Mouse (Mus musculus) frontal cortex, postnatal 36 days (tissue): ENCODE results near the gene AL607142.1.

Experiments used
- DNase-seq, 2 experiments: peaks; one replicate each; pipeline ENCODE4 v3.0.0; 2022; ENCODE audit warnings: low spot score in 2 of 2

The AL607142.1 gene

DNA sequence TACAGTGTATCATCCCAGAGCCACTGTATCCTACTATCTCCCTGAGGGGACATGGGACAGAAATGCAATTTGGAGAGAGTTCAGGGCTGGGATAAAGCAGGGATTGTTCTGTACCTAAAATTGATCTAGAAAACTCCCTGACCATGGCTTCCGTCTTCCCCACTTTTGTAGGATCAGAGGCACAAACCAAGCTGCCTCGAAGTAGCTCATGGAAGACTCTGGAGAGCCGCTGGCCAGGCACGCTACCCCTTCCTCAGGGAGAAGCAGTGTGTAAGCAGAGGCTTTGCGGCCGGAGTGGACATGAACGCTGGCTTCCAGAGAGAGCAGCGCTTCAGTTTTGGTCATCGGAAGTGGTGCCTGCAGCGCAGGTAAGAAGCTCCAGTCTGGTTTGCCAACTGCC lies at the start of gene AL607142.1:
TSS of gene AL607142.1 (plus strand) at position 301 of the 400 bp plus-strand sequence.
- DNase-seq: no peak

DNA sequence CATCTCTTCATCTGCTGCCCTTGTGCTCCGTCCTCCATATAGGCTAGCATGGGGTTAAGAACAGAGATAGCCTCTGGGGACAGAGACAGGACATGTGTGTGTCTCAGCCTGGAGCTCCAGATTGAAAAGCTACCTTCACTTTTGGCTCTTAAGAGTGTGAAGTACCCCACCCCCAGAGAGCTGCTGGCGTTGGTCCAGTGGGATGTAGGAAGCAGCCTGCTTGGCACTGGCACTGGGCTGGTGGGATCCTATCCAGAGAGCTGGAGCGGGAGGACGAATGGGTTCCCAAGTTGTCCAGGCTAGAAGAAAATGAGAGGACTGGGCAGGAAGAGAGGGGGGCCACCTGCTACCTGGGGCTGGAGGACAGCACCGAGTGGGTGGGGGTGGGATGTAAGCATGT lies 46.4 kb upstream of the AL607142.1 start:
- peak; percentile 53 to 59 for DNase-seq

DNA sequence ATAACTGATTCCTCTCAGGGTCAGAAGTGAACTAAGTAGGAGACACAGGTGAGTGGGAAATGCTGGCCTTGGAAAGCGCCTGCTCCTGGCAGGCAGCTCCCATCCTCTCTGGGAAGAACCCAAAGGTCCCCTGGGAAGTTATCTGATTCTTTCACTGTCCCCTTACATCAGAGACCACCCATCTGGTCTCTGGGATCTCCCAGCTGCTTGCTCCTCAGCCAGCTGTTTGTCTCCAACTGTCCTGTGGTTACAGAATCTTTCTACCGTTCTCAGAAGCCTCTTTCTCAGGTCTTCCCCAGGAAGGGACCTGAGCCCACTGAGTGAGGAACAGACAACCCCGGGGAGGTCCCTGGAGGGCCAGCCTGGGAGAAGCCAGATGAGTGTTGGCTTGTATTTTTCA lies 42.4 kb upstream of the AL607142.1 start:
- DNase-seq: no peak

DNA sequence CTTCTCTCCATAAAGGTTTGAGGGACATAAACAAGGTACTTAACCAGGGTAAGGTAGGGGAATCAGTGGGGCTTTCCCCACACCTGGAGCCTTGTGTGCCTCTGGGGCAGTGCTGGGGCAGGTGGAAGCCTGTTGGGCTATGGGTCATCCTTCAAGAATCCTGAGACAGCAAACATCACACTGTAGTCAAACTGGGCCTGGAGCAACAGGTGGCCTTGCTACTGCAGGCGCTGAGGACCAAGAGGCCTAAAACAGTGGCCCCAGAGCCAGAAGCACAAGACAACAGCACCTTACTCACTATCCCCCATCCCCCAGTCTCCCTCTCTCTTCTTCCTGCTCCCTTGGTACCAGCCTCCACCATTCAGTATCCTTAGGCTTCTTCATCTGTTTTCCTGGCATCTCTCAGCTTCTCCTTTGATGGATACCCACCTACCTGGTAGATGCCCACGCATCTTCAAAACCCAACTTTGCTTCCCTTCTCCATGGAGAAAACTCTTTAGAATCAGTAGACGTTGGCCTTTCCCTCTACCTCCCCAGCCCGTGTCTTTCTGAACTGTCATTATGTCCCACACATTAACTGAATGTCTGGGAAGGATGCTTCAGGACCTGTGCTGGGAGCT lies 41.5 kb upstream of the AL607142.1 start:
- no peak for DNase-seq

DNA sequence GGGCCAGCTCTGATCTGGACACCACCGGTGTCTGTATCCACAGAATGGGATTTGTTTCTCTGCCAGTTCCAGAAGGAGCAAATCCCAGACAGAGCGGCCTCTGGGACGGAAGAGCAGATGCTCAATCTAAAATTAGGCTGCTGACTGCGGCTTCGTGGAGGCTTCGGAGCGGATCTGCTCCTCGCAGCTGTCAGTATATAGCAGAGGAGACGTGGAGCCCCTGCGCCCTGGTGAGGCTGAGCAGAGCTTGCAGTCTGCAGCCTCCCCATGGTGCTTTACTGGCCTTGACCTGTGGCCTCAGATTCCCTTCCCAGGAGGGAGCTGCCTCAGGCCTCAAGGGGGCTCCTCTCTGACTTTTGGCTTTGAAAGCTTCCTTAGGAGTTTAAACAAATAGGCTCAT lies 40.7 kb upstream of the AL607142.1 start:
- DNase-seq: peak; percentile 75 to 86

DNA sequence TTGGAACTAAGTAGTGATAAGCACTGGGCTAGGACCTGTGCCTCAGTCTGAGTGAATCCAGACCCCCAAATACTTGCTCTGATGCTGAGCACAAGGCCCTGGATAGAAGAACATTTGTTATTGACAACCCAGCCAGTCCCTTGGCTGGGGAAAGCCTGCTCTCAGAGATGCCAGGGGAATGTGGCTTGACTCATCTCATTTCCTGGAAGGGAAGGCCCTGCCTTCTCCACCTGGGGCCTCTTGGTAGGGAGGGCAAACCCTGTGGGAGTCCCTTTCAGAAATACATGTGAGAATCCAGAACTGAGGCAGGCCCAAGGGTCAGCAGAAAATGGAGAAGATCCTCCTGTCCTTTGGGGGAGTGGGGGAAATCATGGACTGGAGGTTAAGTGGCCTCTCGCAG lies 37.1 kb upstream of the AL607142.1 start:
- DNase-seq: no peak

DNA sequence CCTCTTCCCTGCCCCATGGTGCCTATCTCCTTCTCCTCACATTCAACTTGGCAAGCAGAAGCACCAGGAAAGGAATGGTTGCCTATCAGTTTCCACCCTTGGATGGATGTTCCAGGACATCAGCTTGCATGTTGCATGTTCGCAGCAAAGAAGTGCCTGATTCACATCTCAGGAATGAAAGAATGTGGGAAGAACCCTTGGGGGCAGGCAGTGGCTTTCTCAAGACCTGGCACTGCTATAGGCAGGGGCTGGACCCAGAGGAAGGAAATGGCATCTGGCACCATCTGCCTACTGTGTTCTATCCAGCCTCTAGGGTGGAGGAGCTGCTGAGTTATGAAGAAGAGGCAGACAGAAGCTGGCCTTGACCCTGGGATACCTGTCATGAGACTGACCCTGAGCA lies 34.9 kb upstream of the AL607142.1 start:
- DNase-seq: no peak

DNA sequence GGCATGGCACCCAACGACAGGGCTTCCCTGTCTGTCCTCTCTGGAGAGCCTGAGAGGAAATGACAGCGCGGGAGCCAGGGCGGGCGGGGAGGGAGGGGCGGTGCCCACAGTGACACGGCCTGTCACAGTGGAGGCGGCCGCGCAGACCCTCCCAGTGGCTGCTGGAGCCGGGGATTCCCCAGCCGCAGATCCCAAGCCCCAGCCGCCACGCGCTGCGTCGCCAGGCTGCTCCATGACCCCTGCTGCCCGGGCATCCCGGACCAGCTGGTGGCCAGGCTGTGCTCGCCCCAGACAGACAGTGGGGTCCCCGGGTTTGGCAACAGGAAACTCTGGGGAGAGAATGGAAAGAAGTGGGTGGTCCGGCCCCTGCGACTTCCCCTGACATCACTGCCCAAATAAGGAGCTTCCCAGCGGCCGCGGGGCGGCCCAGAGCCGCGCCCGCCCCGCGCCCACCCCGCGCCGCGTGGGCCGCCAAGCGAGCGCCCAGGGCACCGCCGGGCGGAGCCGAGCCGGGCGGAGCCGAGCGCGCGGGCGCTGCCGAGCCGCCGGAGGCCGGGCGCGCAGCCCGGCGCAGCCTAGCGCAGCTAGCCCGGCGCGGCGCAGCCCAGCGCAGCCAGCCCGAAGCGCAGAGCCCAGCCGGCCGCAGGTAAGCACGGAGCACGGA lies 32.3 kb upstream of the AL607142.1 start:
- DNase-seq: peak; percentile 62 to 68

DNA sequence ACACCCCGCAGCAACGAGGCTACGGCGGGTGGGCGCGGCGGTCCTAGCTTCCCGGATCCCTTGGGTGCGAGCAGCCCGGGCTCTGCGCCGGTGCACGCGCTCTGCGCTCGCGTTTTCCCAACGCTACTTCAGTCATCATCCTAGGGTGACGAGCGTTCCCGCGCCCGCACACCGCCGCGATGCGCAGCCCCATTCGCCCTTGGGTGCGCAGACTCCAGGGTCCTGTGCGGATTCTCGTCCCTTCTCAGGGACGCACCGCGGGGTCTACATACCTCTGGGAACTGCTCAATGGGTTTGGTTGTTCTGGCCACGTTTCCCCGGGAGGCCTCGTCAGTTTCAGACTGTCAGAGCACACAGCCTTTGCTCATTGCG lies 31.8 kb upstream of the AL607142.1 start:
- peak in 1 of 2 experiments; percentile 65 for DNase-seq

DNA sequence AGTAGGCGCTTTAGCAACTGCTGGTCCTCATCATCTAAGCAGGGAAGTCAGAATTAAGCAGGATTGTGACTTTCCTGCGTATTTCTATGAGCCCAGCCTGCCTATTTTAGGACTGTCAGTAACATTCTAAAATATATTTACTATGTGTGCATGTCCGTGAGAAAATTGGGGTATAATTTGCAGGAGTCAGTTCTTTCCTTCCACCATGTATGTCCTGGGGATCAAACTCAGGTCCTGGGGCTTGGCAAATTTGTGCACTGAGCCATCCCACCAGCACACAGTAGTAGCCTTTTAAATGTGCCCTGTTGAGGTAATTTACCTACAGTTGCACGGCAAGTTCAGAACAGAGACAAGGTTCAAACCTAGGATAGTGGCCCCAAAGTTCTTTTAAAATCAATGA lies 28.5 kb upstream of the AL607142.1 start:
- DNase-seq: no peak

DNA sequence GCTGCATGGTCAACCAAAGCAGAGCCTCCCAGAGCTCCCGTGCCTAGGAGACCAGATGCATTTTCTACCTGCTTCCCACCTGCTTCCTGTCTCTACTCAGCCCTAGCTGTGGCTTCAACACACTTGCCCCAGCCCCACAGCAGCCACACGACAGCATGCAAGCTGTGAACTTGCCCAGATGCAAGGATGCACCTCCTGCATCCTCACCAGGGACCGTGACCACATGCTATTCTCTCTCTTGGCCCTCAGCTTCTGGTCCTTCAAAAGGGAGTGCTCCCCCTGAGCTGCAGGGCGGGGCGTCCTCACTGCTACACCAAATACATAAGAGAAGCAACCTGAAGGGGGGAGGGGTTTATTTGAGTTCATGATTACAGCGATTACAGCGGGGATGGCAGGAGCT lies 27.8 kb upstream of the AL607142.1 start:
- DNase-seq: no peak

DNA sequence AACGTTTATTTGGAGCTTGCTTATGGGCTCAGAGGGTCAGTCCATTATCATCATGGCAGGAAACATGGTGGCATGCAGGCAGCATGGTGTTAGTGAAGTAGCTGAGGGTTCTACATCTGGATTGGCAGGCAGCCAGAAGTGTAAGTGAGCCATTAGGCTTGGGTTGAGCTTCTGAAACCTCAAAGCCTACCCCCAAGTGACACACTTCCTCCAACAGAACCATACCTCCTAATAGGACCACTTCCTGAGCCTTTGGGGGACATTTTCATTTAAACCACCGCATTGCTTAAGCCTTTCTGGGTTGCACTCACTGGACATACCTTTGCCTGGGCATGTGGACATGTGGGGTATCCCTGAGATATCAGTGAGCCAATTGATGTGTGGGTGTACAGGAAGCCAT lies 23.3 kb upstream of the AL607142.1 start:
- no peak for DNase-seq

DNA sequence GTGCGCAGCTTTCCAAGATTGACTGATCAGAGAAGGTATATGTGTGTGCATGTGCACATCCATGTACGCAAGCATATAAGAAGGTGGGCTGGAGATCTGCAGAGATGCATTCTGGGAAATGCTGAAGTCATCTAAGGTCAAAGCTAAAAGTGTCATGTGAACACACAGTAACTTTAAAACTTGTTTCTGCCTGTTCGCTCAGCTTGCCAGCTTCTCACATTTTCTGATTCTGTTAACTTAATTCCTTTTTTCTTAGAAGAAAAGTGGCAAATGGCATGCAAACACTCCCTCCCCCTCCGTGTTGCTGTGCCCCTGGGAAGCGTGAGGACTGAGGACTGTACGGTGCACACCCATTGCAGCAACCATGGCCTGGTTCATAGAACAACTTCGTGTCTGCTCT lies 22.3 kb upstream of the AL607142.1 start:
- DNase-seq: peak in 1 of 2 experiments; percentile 42

DNA sequence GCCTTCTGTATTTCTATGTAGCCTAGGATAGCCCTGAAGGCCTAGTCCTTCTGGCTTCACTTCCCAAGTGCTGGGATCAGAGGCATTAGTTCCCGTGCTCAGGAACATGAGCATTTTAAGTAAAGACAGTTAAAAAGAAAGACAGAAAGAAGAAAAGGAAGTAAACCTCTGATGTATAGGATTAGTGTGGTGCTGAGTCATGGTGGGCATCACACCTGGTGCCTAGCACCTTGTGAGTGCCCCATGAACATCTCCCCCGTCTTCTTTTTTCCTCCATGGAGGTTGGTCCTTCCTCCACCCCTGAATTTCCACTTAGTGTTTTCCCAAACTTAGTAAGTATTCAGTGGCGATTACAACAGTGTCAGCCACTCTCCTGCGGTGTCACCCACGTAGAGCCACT lies 20.2 kb upstream of the AL607142.1 start:
- no peak for DNase-seq

DNA sequence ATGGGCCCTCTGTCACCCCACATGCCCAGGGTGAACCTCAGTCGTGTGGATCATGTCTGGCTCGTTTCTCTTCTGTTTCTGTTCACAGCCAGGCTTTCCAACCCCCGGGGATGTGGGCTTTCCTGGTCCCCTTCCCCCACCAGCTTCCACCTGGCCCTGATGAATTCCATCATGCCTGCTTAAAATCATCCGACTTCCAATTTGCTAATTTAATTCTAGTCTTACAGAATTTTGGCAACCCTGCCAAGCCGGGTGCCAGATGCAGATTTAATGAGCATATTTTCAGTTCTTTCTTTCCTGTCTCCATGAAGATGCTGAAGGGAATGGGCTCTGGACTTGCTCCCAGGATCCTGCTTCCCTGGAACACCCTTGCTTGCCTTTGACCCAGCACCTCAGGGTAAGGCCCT lies 19.7 kb upstream of the AL607142.1 start:
- peak; percentile 79 to 90 for DNase-seq

DNA sequence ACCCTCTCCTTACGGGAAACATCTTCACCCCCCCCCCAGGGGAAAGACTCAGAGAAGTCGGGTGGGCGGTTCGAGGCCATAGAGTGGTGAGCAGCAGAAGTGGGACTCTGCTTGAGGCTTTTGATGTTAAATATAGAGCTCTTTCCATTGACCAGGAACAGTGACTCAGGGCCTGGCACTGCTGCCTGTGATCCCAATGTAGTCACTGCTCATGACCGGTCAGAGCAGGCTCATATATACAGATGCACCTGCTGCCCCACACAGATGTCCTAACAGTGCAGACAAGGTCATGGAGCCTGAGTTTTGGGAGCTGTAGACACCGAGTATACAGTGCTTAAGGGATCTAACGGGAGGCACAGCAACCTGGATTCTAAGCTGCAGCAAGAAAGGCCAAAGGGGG lies 18.9 kb upstream of the AL607142.1 start:
- DNase-seq: no peak

DNA sequence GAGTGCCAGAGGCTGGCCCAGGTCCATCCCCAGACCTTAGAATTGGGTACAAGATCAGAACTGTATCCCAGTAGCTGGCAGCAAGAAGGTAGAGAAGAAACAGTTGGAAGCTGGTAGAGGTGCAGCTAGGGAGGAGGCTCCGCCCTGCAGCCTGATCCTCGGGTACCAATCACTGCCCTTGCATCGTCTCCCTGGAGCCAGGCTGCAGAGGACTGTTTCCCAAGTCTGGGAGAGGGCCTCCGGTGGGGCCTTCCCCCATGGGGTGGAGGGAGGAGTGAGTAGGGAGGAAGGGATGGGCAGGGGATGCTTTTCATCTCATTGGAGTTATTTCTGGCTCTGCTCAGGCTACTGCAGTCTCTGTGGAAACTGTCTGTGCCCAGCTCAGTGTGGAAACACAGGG lies 17.7 kb upstream of the AL607142.1 start:
- DNase-seq: peak; percentile 49 to 61

DNA sequence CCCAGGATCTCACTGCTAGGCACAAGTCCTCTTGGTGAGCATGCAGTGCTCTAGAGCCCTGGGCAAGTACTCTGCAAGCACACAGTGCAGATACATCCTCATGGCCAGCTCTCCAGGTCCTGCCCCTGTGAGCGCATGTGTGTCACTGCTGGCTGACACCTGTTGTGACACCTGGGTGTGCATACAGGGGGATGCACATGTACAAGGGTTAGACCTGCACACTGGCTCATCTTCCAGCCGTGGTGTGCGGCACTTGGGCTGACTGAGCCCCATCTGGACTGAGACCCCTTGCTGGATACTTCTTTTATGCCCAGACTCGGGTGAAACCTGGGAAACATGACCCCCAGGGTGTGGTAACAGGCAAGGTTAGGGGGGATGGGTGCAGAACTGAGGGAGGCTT lies 16.5 kb upstream of the AL607142.1 start:
- no peak for DNase-seq

DNA sequence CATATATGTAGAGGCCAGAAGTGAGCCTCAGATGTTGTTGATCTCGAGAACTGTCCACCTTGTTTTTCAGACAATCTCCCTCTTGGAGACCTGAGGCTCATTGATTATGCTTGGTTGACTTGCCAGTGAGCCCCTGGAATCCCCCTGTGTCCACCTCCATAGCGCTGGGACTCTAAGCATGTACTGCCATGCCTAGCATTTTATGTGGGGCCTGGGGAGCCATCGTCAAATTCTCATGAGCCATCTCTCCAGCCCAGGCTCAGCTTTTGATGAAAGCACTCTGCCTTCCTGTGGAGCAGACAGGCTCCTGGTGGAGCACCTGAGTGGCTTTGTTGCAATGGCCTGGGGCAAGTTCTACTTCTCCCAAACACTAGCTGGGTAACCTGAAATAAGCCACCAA lies 14.9 kb upstream of the AL607142.1 start:
- DNase-seq: no peak

DNA sequence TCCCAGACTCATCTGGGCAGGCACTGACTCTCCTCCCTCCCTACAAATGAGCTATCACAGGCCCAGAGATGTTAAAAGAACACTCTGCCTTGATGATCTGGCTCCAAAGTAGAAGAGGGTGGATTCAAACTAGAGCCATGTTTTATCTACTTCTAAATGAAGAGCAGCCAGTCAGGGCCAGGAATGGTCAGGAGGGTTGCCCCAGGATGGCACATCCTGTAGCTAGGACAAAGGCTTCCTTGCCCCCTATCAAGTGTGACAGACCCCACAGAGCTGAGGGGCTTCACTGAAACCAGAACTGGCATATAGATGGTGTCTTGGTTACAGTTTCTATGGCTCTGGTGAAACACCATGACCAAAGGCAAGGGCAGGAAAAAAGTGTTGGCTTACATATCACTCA lies 12.3 kb upstream of the AL607142.1 start:
- DNase-seq: no peak

DNA sequence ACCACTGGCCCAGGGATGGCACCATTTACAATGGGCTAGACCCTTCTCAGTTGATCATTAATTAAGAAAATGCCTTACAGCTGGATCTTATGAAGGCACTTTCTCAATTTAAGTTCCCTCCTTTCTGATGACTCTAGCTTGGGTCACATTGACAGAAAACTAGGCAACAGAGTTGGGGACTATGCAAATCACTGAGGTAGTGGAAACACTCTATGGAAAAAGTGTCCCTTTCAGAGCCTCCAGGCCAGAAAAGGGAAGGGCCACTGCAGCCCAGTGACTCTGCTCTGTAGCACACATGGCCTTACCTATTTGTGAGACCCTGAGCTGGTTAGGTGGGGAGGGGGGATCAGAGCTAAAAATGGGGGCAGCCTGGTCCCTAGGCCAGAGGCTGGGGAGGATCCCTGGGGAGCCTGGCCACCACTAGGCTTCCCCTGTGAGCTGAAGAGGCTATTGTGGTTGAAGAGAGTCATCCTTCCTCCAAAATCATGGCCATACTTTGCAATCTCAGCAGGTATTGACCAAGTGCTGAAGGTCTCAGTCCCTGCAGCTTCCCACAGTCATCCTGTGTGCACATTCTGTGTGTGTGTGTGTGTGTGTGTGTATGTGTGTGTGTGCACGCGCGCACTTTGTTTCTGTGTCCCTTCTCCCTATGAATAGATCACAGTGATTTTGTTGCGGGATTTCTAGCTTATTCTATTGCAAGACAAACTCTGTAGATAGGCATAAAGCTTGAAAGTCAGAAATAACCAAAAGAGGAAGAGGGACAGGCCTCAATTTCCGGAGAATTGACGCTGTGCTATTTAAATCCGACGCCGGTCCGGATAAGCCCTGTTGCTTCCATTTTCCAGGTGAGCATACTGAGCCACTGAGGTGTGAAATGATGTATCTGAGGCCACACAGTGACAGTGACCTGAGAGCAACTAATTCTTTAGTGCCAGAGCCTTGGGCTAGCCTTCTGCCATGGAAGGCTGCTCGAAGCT lies 11.5 kb upstream of the AL607142.1 start:
- no peak for DNase-seq

DNA sequence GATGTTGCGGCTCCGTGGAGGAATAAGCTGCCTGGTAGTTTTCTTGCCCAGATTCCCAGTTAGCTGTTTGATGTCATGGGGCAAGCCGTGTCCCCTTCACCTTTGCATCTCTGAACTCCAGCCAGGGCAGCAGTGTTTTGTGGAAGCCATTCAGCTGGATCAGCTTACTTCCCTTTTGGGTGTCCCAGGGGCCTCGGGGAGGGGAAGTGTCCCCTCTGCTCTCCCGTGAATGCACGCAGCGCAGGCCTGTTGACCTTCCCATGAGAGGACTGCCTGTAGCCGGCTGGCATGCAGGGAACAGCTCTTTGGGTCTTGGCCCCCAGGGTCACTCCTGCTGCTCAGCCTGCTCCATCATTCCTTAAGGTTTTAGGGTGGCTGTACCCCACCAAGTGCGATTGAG lies 10.7 kb upstream of the AL607142.1 start:
- DNase-seq: no peak

DNA sequence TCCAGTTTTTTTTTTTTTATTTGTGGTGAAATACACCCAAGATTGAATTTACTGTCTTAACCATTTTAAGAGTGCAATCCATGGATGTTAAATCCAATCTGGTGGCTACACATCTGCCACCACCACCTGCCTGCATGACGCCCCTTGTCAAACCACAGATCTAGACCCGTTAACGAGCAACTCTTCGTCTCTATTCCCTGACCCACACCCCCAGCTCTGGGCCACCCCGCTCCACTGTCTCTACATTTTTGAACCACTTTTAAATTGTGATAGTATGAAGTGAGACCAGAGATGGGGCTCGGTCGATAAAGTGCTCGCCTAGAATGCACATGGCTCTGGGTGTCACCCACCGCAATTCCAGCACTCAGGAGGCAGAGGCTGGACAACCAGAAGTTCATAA lies 8.3 kb upstream of the AL607142.1 start:
- DNase-seq: no peak
